22 mouse cellular contexts compared by ENCODE assay signal in genomic region chr16:97434206-97434605, GRCm38 (mm10). TPM values are rescaled to one million over a fixed set of nuclear protein-coding genes. Genes with fewer than 3 reads are reported as not detected.
DNase-seq lines count a peak whose midpoint lies in the region; ATAC-seq and TF ChIP-seq lines count a peak whose summit lies in the region.
"Had no signal": no experiment of that assay in that cellular context is flagged by ENCODE, and none has a peak within 500 bp of the region (broad histone marks: within the 10 kb centered on the region; RNA-seq: fewer than 3 reads in every experiment).

No protein-coding gene starts in this region.

- no peak overlapping the region for H3K4me3 ChIP-seq in forebrain, postnatal 0 days (ENCODE audit: low read depth, low read length)
- no peak overlapping the region for H3K4me3 ChIP-seq in forebrain, embryonic 11.5 days (ENCODE audit: low read depth, low read length)
- H3K4me3 ChIP-seq: erythroblast, embryonic 14.5 days; forebrain, embryonic 13.5 days; hindbrain, embryonic 10.5 days; left cerebral cortex, adult 2 months; midbrain, embryonic 12.5 days; neural tube, embryonic 12.5 days had no signal

- H3K9me3 ChIP-seq in forebrain, postnatal 0 days (ENCODE audit: low read length) = no peaks in the 10 kb centered on the region
- no peaks in the 10 kb centered on the region for H3K9me3 ChIP-seq in forebrain, embryonic 11.5 days (ENCODE audit: control insufficient read depth, low read length)
- H3K9me3 ChIP-seq: forebrain, embryonic 13.5 days; hindbrain, embryonic 10.5 days; midbrain, embryonic 12.5 days; neural tube, embryonic 12.5 days had no signal

- no peak overlapping the region for H3K27ac ChIP-seq in forebrain, postnatal 0 days (ENCODE audit: low read depth, low read length)
- H3K27ac ChIP-seq in forebrain, embryonic 11.5 days (ENCODE audit: low read depth, low read length) = no peak overlapping the region
- H3K27ac ChIP-seq: forebrain, embryonic 13.5 days; hindbrain, embryonic 10.5 days; kidney, postnatal 0 days; left cerebral cortex, adult 2 months; midbrain, embryonic 12.5 days; neural tube, embryonic 12.5 days had no signal

- WGBS in forebrain, postnatal 0 days = 43% methylated on average over 2 of the region's 2 CpGs
- 90% methylated on average over 2 of the region's 2 CpGs for WGBS in forebrain, embryonic 11.5 days

- no peak for TF ChIP-seq CTCF in forebrain, postnatal 0 days (IDR thresholded peaks at IDR 0.05; ENCODE audit: low read depth)

- no peak for ATAC-seq in forebrain, postnatal 0 days
- no peak for ATAC-seq in forebrain, embryonic 11.5 days (replicated peaks; ENCODE audit: low FRiP score)
- ATAC-seq in activated CD4-positive, CD25-positive, alpha-beta regulatory T cell, adult 4 months = no peak
- ATAC-seq: forebrain, embryonic 13.5 days; intestine, postnatal 0 days; lung, postnatal 0 days had no signal

- H3K27me3 ChIP-seq in forebrain, postnatal 0 days (ENCODE audit: insufficient read depth, low read length) = no peaks in the 10 kb centered on the region
- H3K27me3 ChIP-seq in forebrain, embryonic 11.5 days (ENCODE audit: control insufficient read depth, insufficient read depth, low read length) = no peaks in the 10 kb centered on the region
- H3K27me3 ChIP-seq: forebrain, embryonic 13.5 days; midbrain, embryonic 12.5 days; neural tube, embryonic 12.5 days had no signal

- DNase-seq in forebrain, postnatal 0 days = peak; percentile 37
- DNase-seq in forebrain, embryonic 11.5 days (ENCODE audit: low spot score) = no peak
- peak; percentile 6 for DNase-seq in 3T3-L1 (ENCODE audit: low read depth, low spot score)
- DNase-seq in cerebellum, adult 11 months = peak; percentile 6
- DNase-seq in cerebellum, adult 9-11 months = peak; percentile 26
- no peak for DNase-seq in kidney, postnatal 10 days
- DNase-seq in right cerebral cortex, postnatal 4 days = no peak
- DNase-seq: adrenal gland, adult 8-10 months; gastrocnemius, postnatal 10 days; right cerebral cortex, postnatal 14 days; spleen, adult 18-20 months had no signal

- H3K9ac ChIP-seq in forebrain, postnatal 0 days = no peak overlapping the region
- H3K9ac ChIP-seq in forebrain, embryonic 11.5 days (ENCODE audit: low read length) = no peak overlapping the region
- H3K9ac ChIP-seq: forebrain, embryonic 13.5 days; midbrain, embryonic 12.5 days; neural tube, embryonic 12.5 days had no signal

- no peaks in the 10 kb centered on the region for H3K36me3 ChIP-seq in forebrain, postnatal 0 days (ENCODE audit: insufficient read depth)
- H3K36me3 ChIP-seq in forebrain, embryonic 11.5 days (ENCODE audit: control insufficient read depth, insufficient read depth, low read length) = no peaks in the 10 kb centered on the region
- H3K36me3 ChIP-seq: hindbrain, embryonic 10.5 days; midbrain, embryonic 12.5 days; neural tube, embryonic 12.5 days had no signal

- H3K4me2 ChIP-seq in forebrain, postnatal 0 days (ENCODE audit: low read depth) = no peak overlapping the region
- no peak overlapping the region for H3K4me2 ChIP-seq in forebrain, embryonic 11.5 days (ENCODE audit: low read depth, low read length, severe bottlenecking)
- H3K4me2 ChIP-seq: forebrain, embryonic 13.5 days; heart, embryonic 11.5 days; midbrain, embryonic 12.5 days; neural tube, embryonic 12.5 days had no signal

- H3K4me1 ChIP-seq in forebrain, postnatal 0 days (ENCODE audit: insufficient read depth) = no peaks in the 10 kb centered on the region
- H3K4me1 ChIP-seq in forebrain, embryonic 11.5 days (replicated peaks; ENCODE audit: control insufficient read depth, insufficient read depth, low read length) = no peaks in the 10 kb centered on the region
- H3K4me1 ChIP-seq: hindbrain, embryonic 10.5 days; midbrain, embryonic 12.5 days; neural tube, embryonic 12.5 days had no signal

RNA-seq across cellular contexts. Expression of gene Mx1, which starts 28.5 kb away (rescaled TPM):
- total RNA-seq in forebrain, postnatal 0 days (2014; rRNA removed) = 0.54 and 0.71 TPM in 2 replicates
- polyA plus RNA-seq in forebrain, postnatal 0 days (2015; fragmentation: Nextera tagmentation; extraction: Ambion mirVana) = 0.07 and 0.68 TPM in 2 replicates
- polyA plus RNA-seq in forebrain, embryonic 11.5 days (2014; fragmentation: Nextera tagmentation; extraction: Ambion mirVana) = not detected in 2 replicates
- 1 to 10 TPM; 8.3 to 8.7 TPM for polyA plus RNA-seq in activated CD4-positive, CD25-positive, alpha-beta regulatory T cell, adult 4 months (2017; shearing (Covaris generic))
- polyA plus RNA-seq: erythroblast, embryonic 14.5 days; forebrain, embryonic 13.5 days; heart, embryonic 11.5 days; hindbrain, embryonic 10.5 days had no signal

Comparison
In these comparisons a context has a peak if more than half of its experiments do, and no peak if none do; other contexts are left out.
1. DNase-seq: peak in forebrain, postnatal 0 days (single experiment), 3T3-L1 (single experiment), cerebellum, adult 11 months (single experiment) and cerebellum, adult 9-11 months (single experiment); none in forebrain, embryonic 11.5 days (single experiment), kidney, postnatal 10 days (single experiment) and right cerebral cortex, postnatal 4 days (single experiment).